Mouse (Mus musculus): ENCODE data around the gene Scin.
"Not testable (repeated sequence)": the region's sequence is repeated elsewhere in the genome, so short reads cannot be mapped to it uniquely, and the experiment has no call there.

The Scin gene

DNA sequence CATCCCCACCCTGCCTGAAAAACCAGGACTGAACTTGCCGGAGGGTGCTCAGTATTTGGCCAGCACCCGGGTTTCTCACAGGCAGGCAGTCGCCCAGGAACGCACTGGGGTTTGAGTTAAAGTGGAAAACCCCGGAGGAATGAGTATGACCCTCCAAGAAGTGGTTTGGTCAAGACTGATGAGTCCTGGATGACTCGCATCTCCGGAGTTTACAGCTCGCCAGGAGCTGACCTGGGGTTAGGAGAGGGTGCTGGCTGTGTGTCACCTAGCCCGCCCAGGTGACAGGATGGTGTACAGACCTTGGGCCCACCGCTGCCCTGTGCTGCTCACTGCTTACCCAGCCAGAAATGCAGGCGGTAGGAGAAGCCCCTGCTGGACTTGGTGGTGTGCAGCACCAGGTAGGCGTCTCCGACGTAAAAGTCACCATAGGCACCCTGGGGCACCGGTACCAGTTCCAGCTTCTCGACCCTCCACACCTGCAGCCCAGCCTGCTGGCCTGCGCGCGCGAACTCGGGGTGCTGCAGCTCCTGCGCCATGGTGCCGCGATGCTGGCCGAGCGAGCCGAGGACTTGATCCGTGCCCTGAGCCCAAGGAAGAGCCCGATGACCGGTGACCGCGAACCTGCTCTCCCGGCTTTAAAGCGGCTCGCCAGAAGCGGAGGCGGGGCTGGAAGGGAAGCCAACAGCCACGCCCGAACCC, at the start of gene Scin:
Gene Scin (minus strand): TSS at position 656 of the 699 bp plus-strand sequence.
- no peak for DNase-seq (ENCODE audit: low spot score in 2 of 2)

DNA sequence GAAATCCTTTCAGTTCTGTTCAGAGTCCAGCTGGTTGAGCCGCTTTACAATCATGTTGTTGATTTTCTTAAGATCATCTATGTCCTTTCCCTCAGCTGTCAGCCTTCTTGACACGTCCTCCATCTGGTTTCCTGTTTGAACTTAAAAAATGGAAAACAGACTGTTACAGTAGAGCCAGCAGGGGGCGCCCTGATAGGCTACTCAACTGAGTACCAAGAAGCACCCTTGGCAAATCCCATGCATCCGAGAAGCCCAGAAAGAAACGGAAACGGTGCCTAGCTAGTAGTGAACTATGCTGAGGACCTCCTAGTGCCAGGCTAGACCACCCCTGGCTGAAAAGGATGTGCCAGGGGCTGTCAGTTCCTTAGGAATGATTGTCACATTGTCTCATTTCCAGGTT, 43.1 kb upstream of the Scin start:
- DNase-seq (ENCODE audit: low spot score in 2 of 2), result peak; percentile 29 to 54

DNA sequence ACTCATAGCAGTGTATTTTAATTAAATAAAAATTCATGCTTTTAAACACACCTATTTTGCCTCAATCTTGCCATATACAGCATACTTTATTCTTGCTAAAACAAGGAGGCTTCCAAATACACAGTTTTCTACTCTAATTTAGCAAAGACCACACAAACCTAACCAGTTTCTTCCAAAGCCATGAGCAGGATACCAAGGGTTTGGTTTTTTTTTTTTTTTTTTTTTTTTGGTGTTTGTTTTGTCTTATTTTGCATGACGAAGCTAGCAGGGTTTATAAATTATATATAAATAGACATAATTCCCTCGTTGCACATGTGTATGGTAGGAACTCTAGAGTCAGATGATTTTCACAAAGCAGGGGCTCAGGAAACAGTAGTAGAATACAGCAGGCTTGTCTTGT, 42.1 kb upstream of the Scin start:
- DNase-seq (ENCODE audit: low spot score in 2 of 2), result no peak

DNA sequence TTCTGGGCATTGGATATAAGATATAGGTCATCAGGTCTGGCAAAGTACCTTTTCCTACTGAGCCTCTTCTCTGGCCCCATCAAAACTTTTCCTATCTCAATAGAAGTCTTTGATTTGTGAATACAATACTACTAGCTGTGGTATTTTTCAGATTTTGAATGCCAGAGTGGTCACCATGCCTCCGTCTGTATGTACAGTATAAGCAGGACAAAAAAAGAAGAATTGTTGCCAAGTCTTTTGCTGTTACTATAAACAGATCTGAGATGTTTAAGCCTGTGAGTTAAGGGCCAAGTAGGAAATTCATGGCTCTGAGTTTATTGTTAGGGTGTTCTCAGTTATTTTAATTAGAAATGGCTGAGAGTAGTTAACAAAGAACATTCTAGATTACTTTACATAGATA, 41.1 kb upstream of the Scin start:
- DNase-seq (ENCODE audit: low spot score in 2 of 2), result not testable (repeated sequence)

DNA sequence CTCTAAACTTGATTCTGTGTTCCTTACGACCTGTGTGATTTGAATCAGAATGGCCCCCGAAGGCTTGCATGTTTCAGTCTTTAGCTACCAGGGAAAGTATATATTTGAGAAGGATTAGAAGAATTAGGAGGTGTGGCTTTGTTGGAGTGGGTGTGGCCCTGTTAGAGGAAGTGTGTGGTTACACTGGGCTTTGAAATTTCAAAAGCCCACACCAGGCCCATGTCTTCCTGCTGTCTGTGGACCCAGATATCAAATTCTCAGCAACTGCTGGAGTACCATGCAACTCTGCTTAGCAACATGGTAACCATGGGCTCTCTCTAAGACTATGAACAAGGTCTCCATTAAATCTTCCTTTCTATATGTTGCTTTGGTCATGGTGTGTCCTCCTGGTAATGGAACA, 37.6 kb upstream of the Scin start:
- no peak for DNase-seq (ENCODE audit: low spot score in 2 of 2)

DNA sequence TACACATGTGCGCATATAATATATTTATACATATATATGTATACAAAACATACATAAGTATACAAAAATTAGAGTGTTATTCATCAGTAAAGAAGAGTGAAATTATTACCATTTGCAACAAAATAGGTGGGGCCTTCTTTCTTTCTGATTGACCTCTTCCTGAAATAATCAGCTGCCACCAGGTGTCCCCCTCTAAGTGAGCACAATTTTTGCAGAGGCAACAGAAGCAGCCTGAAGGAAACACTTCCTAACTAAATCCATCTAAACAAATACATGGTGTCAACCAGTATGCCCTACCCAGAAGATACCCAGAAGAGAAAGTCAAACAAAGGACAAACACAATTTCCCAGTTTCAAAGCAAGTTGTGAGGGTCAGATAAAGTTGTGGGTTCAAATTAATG, 35.6 kb upstream of the Scin start:
- DNase-seq (ENCODE audit: low spot score in 2 of 2), result no peak

DNA sequence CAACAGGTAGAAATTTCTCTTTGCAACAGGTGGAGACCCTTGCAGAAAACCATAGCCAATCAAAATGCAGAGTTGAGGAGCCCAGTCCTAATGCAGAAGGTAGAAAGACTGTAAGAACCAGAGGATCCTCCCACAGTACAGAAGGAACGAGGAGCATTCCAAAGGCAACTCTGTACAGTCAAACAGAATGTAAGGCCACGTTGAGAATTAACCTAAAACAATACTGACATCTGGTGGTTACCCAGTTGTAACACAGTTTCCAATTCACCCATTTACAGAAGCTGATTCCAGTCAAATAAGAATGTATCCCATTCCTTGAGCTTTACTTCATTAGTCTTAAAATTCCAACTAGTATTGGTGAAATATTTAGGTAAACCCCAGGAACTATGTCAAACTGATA, 30.6 kb upstream of the Scin start:
- DNase-seq (ENCODE audit: low spot score in 2 of 2), result peak in 1 of 2 experiments; percentile 34

DNA sequence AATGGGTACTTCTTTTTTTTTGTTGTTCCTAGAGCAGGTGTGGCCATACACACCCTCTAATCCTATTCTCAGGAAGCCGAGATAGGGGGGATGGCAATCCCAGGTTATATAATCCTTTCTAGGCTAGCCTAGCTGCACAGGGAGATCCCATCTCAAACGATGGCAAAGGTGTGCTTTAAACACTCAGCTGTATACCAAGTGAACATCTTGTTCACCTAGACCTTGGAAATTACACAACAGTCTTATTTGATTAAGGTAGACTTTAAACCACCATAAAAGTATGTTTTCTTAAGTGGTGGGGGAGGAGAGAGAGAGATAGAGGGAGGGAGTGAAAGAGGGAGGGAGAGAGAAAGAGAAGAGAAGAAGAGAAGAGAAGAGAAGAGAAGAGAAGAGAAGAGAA, 26.7 kb upstream of the Scin start:
- DNase-seq (ENCODE audit: low spot score in 2 of 2), result no peak

DNA sequence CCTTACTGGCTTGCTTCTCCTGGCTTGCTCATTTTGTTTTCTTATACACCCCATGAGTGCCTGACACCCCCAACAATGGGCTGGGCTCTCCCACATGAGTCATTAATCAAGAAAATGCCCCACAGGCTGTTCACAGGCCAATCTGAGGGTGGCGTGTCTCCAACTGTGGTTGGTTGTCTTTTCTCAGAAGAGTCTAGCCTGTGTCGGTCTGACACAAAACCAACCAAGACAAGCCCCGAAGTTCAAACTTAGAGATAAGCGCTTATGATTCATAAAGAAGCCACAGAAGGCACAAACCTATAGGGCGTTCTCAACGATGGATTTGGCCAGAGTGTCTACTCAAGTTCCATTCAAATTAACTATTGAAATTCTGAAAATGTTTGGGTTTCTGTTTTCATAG, 20.2 kb upstream of the Scin start:
- DNase-seq (ENCODE audit: low spot score in 2 of 2), result no peak

DNA sequence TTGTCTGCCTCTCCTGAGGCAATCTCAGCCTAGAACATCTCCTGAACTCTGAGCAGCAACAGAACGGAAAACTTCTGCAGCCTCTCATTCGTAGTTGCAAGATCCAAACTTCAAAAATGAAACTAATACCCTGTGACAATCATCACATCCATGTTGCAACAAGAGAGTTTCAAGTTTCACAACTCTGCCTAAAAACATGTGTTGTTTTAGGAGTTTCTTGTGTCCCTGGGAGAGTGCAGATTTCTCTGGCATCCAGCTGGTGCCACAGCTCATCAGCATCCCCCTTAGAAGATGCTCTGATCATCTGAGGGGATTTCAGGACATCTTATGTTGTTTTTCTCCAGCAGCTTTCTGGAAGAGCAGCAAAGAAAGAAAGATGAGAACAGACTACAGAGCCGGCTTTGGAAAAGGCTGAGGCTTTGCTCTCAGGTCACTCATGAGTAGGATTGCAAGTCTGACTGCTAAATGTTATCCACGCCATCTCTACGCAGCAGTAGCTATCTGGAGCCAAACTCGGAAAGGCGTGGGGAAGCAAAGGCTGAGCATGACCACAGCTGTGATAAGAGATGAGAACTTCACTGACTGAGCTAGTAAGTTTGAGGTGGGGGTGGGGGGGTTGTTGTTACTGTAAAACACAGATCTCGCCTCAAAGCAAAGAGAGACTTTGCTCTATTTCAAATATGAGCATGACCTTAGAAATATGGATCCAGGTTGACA, 18.5 kb upstream of the Scin start:
- no peak for DNase-seq (ENCODE audit: low spot score in 2 of 2)

DNA sequence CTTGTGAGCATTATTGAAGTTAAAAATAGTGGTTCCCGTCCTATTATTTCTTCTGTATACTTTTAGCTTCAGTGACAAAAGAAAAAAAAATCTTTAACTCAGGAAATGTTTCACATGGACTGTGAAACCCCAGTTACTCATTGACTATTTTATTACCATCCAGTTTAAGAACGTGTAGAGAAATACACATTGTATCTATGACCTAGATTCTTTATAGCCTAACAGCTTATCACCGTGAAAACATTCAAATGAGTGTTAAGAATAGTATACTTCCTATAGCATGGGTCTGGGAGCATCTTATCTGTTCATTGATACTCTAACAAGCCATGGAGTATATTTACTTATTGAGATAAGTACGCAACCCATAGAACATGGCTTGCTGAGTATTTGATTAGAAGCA, 13.3 kb upstream of the Scin start:
- DNase-seq (ENCODE audit: low spot score in 2 of 2), result no peak

DNA sequence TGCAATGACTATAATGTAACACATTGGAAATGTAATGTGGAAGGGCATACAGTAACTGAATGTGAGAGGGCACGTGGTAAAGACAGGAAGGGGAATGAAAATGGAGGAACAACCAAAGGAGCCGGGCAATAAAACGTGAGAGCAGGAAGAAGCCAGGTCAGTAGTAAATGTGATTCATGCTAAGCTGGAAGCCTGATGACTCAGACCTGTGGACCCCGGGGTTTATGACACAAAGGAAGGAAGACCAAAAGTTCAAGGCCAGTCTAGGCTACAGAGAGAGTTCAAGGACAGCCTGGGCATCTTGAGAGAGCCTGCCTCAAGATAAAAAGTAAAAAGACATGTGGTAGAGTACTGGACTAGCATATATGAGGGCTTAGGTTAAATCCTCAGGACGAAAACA, 12.5 kb upstream of the Scin start:
- no peak for DNase-seq (ENCODE audit: low spot score in 2 of 2)

DNA sequence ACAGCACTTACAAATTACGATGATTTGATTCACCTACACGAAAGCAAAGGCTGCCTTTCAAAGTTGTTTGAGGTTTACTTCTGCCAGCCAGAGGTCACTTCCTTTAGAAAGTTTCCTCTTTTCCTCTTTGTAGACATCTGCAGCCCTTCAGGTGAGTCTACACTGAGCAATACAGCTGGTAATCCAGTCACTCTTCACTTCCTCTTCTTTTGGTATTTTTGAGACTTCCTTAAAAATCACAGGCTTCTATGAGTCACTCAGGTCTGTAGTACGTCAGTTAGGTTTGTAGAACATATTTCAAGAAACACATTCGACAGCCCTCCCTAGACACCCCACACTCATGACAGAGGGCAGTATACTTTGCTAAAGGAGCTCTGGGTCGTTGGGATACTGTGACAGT, 6.7 kb upstream of the Scin start:
- no peak for DNase-seq (ENCODE audit: low spot score in 2 of 2)

DNA sequence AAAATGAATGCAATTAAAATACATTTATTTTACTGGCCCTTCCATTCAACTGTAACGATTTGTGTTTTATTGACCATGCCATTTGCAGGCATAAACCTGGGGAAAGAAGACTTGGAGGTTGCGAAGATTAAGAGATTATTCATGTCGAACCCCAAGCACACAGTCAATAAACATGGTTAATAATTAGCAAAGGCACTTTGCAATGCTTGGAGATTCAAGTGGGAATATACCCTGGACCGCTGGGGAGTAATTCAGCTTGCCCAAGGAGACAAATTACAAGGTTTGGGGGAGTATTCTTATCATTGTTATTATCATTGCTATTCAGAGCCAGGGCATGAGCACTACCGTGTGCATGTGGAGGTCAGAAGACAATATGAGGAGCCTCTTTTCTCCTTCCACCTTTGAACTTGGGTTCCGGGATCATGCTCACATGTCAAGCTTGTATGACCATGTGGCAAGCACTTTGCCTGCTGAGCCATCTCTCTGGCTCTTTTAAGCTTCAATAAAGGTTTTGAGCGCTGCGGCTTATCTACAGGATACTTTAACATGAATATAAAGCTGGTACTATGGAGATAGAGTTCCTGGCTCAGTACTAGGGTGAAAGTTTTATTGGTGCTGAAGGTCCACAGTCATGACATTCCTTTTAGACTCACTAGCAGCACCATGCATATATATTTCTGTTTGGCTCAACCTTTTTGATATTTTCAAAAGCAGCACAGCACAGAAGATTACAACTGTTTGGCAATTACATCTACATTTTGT, 5.6 kb upstream of the Scin start:
- no peak for DNase-seq (ENCODE audit: low spot score in 2 of 2)

DNA sequence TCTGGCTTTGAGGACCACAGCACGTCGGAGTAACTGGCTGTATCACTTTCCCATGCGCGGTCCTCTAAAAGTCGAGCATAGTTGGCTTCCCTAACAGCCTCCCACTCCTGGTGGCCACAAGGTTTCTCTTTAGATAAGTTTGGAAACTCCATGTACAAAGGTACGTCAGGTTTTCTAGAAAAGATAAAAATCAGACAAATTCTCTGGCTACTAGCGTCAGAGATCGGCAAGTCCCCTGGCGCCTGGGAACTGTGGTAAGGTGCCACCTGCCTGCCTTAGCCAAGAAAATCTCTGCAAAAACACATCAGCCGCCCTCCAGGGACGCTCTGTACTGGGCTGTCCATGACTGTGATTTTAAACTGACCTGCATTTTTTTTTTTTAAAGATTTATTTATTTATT, 501 bp upstream of the Scin start:
- DNase-seq (ENCODE audit: low spot score in 2 of 2), result no peak

DNA sequence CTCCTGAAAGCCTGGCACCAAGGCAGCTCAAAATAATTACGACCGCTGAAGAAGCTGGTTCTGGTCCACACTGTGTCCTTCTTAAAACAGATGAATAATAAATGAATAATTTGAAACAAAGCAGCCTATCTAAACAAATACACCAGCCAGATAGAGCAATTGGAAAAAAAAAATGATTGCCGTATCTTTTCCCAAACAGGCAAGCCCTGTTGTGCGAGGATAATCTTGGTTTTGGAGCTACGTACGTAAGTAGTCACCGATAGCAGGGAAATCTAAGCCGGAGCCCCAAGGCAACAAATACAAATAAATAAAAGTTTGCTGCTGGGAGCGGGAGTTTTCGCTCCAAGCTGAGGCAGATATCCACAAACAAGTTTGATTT, 845 bp downstream of the Scin start:
- no peak for DNase-seq (ENCODE audit: low spot score in 2 of 2)

DNA sequence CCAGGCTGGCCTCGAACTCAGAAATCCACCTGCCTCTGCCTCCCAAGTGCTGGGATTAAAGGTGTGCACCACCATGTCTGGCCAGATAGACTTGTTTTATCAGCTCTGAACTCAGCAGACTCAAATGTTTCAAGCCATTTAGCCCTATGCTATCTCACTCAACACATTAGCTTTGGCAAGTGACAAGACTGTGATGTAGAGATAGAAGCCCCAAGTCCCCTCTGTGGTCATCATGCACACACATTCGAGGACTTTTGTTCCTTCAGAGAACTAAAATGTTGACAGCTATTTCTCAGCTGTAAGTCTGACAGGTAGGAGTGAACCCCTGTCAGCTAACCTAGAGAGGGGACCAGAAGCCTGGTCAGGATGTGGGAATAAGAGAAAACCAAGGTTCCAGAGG, 15.2 kb downstream of the Scin start:
- no peak for DNase-seq (ENCODE audit: low spot score in 2 of 2)

DNA sequence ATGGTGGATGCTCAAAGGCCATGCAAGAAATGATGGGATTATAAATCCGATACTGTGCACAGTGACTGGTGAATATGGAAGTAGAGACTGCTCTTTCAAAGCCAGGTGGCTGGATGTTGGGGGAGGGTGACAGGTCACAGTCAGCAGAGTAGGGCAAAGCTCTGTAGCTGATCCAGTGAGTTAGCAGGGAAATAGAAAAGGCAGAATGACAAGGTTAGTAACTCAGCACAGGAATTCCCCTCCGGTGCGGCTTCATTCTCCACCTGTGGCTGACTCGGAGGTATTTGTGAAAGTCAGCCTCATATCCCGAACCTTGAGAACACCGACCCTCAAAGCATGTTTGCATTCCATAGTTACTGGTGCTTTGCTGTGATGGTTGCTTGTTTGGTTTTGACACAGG, 17.0 kb downstream of the Scin start:
- no peak for DNase-seq (ENCODE audit: low spot score in 2 of 2)

DNA sequence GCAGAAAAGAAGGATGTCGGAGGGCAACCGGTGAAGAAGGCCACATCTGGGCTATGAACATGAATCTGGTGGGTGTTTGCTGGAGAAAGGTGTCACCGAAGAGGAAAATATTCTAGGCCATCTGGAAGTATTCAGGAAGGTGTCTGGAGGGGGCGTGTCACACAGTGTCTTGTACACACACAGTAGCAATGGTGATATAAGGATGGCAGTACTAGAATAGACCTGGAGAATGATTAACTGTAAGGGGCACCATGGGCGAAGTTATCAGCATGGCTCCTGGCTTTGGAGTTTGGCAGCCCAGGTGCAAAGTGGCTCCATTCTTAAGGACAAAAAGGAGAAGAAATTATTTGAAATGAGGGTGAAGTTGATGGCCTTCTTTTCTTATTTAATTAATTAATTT, 17.8 kb downstream of the Scin start:
- no peak for DNase-seq (ENCODE audit: low spot score in 2 of 2)

DNA sequence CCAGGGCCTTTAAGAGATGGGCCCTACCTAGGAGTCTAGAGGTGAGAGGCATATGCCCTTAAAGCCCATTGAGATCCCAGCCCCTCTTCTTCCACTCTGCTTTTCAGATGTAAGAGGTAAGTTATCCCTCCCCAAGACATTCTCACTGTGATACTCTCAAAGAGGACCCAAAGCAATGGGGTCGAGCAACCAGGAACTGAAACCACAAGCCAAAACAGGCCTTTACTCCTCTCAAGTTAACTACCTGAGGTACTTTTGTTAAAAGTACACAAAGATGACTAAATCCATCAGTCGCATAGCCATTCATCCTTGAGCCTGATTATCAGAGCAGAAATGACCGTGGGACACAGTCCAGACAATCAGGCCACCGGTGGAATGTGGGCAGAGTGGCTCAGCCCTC, 19.1 kb downstream of the Scin start:
- DNase-seq (ENCODE audit: low spot score in 2 of 2), result no peak

DNA sequence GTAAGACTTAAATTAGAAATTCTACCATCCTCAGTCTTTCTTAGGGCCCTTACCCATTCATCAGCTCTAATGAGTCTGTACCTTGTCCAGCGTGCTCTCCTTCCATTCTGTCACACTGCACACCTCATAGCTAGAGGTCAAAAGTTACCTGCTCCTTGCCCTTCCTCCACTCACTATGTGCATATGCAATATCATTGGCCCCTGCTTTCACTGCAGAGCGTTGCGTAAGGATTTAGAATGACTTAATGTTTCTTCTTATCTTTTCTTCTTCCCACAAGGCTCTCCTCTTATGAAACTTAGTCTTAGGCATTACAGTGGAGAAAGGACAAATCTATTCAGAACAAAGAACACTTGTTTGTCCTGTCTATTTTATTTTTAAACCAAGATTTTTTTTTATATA, 20.0 kb downstream of the Scin start:
- no peak for DNase-seq (ENCODE audit: low spot score in 2 of 2)

DNA sequence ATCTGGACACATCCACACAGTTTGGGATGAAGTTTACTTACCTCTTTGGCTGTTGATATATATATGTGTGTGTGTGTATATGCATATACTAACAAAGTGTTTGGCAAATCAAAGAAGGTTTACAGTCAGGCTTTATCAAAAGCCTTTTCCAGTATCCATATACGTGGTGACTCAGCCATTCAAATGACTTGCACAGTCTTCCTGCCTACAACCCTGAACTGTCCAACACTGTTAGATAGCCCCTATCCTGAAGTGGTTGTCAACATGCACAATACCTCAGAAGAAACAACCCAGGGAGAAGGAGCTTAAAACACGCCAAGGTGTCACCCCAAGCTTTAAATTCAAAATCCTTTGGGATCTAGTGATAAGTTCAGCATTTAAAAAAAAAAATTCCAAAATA, 20.4 kb downstream of the Scin start:
- DNase-seq (ENCODE audit: low spot score in 2 of 2), result no peak

DNA sequence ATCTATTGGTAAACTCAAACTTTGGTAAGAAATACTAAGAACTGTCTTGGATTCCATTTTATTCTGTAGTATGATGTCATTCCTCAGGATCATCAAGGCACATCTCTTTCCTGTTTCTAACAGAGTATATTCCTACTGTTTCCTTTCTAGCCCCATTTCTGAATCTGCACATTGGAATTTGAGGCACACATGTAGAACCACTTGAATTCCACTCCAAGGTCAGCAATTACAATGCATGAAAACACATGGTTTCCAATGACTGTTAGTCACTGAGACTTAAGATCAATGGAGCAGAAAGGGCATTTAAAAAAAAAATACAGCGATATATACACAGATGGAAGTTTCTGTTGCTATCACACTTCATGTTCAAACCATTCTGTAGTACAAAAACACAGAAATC, 24.8 kb downstream of the Scin start:
- DNase-seq (ENCODE audit: low spot score in 2 of 2), result no peak

Data from thymus, postnatal 10 days (tissue).